Mouse (Mus musculus): Measurements from ENCODE around the gene Ppid.

GRCm38 (mm10) chr3:79548681-79549437, 42.3 kb upstream of the Ppid start:
- TF ChIP-seq CTCF (IDR thresholded peaks at IDR 0.05; ENCODE audit: control insufficient read depth, insufficient read depth, insufficient read length): no peak
- TF ChIP-seq MYOG (IDR thresholded peaks at IDR 0.05; ENCODE audit: control insufficient read depth, extremely low read depth, insufficient read length): no peak
- TF ChIP-seq MYOD1 (IDR thresholded peaks at IDR 0.05; ENCODE audit: control insufficient read depth, insufficient read length, low read depth): no peak
- TF ChIP-seq USF1 (IDR thresholded peaks at IDR 0.05; ENCODE audit: low read depth): no peak

All from C2C12 (cell line).